Mouse (Mus musculus): ENCODE measurements around the gene Gadl1. TPM values are rescaled to one million over a fixed set of nuclear protein-coding genes. Genes with fewer than 3 reads are reported as not detected.

The Gadl1 gene
- total and polyA plus RNA-seq, 2 experiments from 2014 or later, result 0.19 to 0.50 TPM

DNA sequence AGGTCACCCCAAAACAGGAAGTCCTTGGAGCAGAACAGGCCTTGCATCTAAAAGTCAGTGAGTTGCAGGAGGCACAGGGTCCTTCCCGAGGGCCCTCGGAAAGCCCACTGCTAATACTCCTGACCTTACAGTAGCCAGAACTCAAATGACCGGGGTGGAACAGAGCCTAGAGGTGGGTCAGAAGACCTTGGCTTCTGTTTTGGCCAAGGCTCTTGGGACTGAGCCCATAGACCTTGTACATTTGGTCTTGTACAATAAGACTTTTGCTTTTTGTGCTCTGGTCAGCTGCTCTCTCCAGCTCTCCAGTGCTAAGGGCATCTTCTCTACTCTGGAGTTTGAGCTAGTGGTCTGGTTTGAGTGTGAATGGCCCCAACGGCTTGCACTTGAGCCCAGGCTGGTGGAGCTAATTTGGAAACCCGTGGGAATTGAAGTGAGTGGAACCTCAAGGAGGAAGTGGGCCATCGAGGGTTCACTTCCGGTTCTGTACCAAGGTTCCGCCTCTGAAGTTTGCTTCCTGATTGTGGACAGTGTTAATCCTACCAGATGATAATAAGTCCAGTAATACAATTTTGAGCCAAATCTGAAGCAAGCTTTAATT, 174.6 kb downstream of the Gadl1 start:
- Histone ChIP-seq H3K36me3 (ENCODE audit: insufficient read depth) (no peaks in the 10 kb centered on the region), H3K9ac (no peak overlapping the region), H3K27me3 (ENCODE audit: insufficient read depth, low read length) (no peaks in the 10 kb centered on the region), H3K27ac (ENCODE audit: low read depth, low read length) (no peak overlapping the region), H3K4me1 (ENCODE audit: insufficient read depth) (no peaks in the 10 kb centered on the region), H3K9me3 (ENCODE audit: low read length) (no peaks in the 10 kb centered on the region), H3K4me2 (ENCODE audit: low read depth) (no peak overlapping the region), H3K4me3 (ENCODE audit: low read depth, low read length) (no peak overlapping the region)
- TF ChIP-seq CTCF (IDR thresholded peaks at IDR 0.05; ENCODE audit: low read depth), result no peak
- no peak for ATAC-seq
- WGBS, result 90% methylated on average over 8 of the region's 8 CpGs
- no peak for DNase-seq

DNA sequence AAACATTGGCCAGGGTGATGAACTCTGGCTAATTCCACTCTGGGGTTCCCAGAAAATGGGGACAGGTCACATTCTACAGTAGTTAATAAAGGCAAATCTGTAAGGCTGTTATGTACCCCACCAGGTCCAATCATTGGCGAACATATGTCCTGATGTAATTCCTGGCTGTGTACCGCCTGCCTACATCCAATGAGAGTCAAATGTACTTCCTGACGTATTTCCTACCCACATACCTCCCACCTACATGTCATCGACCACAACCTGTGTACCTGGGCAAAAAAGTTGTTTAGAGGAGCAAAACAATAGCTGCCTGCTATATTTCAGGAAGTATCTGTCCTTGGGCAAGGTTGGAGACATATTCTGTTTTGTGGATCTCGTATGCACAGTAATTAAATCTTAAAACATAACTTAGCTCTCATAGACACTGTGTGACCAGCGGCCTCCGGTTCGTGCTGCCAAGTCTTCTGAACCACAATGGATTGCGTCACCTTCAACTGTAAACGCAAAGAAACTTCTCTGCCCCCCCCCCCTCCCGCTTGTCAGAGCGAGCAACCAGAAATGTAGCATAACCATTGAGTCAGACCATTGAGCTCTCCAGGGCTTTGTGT, 175.2 kb downstream of the Gadl1 start:
- no peak for DNase-seq
- H3K4me3 ChIP-seq (ENCODE audit: low read depth, low read length), result no peak overlapping the region
- H3K9ac ChIP-seq, result no peak overlapping the region
- H3K4me2 ChIP-seq (ENCODE audit: low read depth), result no peak overlapping the region
- WGBS, result 89% methylated on average over 12 of the region's 12 CpGs
- no peak for TF ChIP-seq CTCF (IDR thresholded peaks at IDR 0.05; ENCODE audit: low read depth)
- H3K4me1 ChIP-seq (ENCODE audit: insufficient read depth), result no peaks in the 10 kb centered on the region
- H3K27me3 ChIP-seq (ENCODE audit: insufficient read depth, low read length), result no peaks in the 10 kb centered on the region
- no peaks in the 10 kb centered on the region for H3K36me3 ChIP-seq (ENCODE audit: insufficient read depth)
- no peak for ATAC-seq
- H3K9me3 ChIP-seq (ENCODE audit: low read length), result no peaks in the 10 kb centered on the region
- no peak overlapping the region for H3K27ac ChIP-seq (ENCODE audit: low read depth, low read length)

DNA sequence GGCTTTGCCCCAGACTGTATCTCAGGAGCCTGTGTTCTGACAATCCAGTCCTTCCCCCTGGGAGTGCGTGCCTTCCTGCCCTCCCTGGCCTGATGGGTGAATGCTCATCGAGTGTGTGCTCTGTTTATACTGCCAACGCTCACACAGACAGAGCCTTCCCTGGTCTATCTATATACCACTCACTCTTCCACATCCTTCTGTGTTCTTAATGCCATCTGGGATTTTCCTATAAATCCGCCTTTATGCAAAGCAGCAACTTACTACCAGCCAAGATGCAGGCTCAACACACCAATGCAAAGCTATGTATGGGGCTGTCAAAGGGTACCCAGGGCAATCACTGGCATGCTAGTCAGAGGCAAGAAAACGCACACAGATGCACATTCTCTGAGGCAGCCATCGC, 176.7 kb downstream of the Gadl1 start:
- H3K9me3 ChIP-seq (ENCODE audit: low read length), result no peaks in the 10 kb centered on the region
- H3K4me2 ChIP-seq (ENCODE audit: low read depth), result no peak overlapping the region
- DNase-seq (peak; percentile 34), ATAC-seq (peak; percentile 77)
- WGBS, result 64% methylated on average over 6 of the region's 6 CpGs
- no peaks in the 10 kb centered on the region for H3K36me3 ChIP-seq (ENCODE audit: insufficient read depth)
- no peak for TF ChIP-seq CTCF (IDR thresholded peaks at IDR 0.05; ENCODE audit: low read depth)
- no peaks in the 10 kb centered on the region for H3K4me1 ChIP-seq (ENCODE audit: insufficient read depth)
- no peak overlapping the region for H3K9ac ChIP-seq
- H3K4me3 ChIP-seq (ENCODE audit: low read depth, low read length), result no peak overlapping the region
- no peak overlapping the region for H3K27ac ChIP-seq (ENCODE audit: low read depth, low read length)
- no peaks in the 10 kb centered on the region for H3K27me3 ChIP-seq (ENCODE audit: insufficient read depth, low read length)

DNA sequence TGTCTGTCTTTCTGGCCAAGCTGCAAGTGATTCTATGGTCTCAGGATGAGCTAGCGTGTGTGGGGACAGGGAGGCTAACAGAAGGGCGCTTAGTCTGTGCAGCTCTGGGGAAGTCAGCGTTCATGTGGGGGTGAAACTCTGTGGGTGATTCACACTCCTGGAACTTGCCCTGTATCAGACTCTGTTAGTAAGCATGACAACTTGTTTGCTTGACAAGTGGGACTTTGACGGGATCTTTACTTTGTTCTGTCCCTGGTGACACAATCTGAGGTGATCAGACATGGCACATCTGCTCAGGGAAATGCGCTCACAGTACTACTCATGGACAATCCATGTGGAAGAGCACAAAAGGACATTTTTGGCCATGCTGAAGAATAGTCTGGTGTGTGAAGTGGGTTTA, 178.0 kb downstream of the Gadl1 start:
- DNase-seq, result no peak

DNA sequence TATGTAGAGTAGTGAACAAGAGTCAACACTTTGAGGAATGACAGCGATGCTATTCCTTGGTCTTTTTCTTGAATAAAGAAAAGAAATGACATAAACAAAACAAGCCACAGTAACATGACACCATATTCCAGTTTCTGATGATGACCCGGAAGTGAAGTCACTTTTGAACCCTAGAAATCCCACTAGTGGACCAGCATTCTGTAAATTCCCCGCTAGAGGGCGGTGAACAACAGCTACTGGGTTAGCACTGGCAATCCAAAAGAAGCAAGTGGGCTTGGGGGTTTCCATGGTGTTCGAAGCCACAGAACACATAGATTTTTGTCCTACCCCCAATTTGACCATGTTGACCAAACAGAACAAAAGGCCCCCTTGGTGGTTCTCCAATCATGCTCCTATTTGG, 178.6 kb downstream of the Gadl1 start:
- Histone ChIP-seq H3K4me1 (ENCODE audit: insufficient read depth) (no peaks in the 10 kb centered on the region), H3K27ac (ENCODE audit: low read depth, low read length) (no peak overlapping the region), H3K4me2 (ENCODE audit: low read depth) (no peak overlapping the region), H3K36me3 (ENCODE audit: insufficient read depth) (no peaks in the 10 kb centered on the region), H3K9ac (no peak overlapping the region), H3K27me3 (ENCODE audit: insufficient read depth, low read length) (no peaks in the 10 kb centered on the region), H3K9me3 (ENCODE audit: low read length) (no peaks in the 10 kb centered on the region), H3K4me3 (ENCODE audit: low read depth, low read length) (no peak overlapping the region)
- peak; percentile 79 for DNase-seq
- no peak for ATAC-seq
- peak; percentile 85 for TF ChIP-seq CTCF (IDR thresholded peaks at IDR 0.05; ENCODE audit: low read depth)
- 38% methylated on average over 5 of the region's 5 CpGs for WGBS

More for the DNA sequence above, 178.0 kb downstream of the Gadl1 start:
- Histone ChIP-seq H3K4me2 (ENCODE audit: low read depth) (no peak overlapping the region), H3K36me3 (ENCODE audit: insufficient read depth) (no peaks in the 10 kb centered on the region), H3K9me3 (ENCODE audit: low read length) (no peaks in the 10 kb centered on the region), H3K4me3 (ENCODE audit: low read depth, low read length) (no peak overlapping the region), H3K9ac (no peak overlapping the region), H3K4me1 (ENCODE audit: insufficient read depth) (no peaks in the 10 kb centered on the region), H3K27ac (ENCODE audit: low read depth, low read length) (no peak overlapping the region), H3K27me3 (ENCODE audit: insufficient read depth, low read length) (no peaks in the 10 kb centered on the region)
- 92% methylated on average over 5 of the region's 5 CpGs for WGBS
- no peak for TF ChIP-seq CTCF (IDR thresholded peaks at IDR 0.05; ENCODE audit: low read depth)
- ATAC-seq, result no peak

DNA sequence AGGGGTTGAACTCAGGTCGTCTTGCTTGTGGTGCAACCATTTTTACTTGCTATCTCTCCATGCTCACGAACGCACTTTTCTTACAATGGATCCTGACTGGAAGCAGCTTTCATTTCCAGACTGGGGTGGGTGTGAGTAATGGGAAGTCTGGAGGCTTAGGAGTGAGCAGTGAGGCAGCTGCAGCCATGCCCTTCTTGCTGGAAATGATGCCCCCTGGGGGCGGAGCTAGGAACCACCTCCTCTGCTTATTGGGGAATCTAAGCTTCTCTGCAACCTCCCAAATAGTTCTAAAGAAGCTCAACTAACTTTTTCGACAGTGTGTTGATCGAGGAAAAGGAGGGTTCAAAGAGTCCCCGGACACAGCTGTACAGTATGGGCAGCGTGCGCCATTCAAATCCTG, 179.7 kb downstream of the Gadl1 start:
- no peak overlapping the region for H3K4me2 ChIP-seq (ENCODE audit: low read depth)
- 80% methylated on average over 9 of the region's 9 CpGs for WGBS

DNA sequence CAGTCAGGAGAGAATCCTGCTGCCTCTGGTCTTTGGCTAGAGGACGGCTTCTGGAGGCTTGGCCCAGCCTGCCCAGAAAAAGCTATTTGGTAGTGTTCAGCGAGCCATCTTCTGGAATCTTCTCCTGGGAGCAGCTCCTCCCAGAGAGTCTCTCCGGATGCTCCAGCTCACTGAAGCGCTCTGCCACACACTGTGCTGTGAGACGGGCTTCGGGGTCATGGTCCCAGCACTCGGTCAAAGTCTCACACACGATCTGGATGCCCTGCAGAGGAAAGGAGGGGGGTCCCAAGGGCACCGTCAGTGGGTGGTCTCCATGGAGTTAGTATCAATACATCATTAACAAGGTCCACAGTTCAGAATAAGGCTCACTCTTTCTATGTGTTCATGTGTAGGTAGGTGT, 181.0 kb downstream of the Gadl1 start:
- 91% methylated on average over 9 of the region's 9 CpGs for WGBS
- Histone ChIP-seq H3K9me3 (ENCODE audit: low read length) (no peaks in the 10 kb centered on the region), H3K4me2 (ENCODE audit: low read depth) (no peak overlapping the region), H3K27ac (ENCODE audit: low read depth, low read length) (no peak overlapping the region), H3K9ac (no peak overlapping the region), H3K4me3 (ENCODE audit: low read depth, low read length) (no peak overlapping the region), H3K27me3 (ENCODE audit: insufficient read depth, low read length) (no peaks in the 10 kb centered on the region), H3K36me3 (ENCODE audit: insufficient read depth) (no peaks in the 10 kb centered on the region), H3K4me1 (ENCODE audit: insufficient read depth) (no peaks in the 10 kb centered on the region)
- no peak for ATAC-seq
- no peak for DNase-seq
- TF ChIP-seq CTCF (IDR thresholded peaks at IDR 0.05; ENCODE audit: low read depth), result no peak

More for the DNA sequence above, 179.7 kb downstream of the Gadl1 start:
- H3K27ac ChIP-seq (ENCODE audit: low read depth, low read length), result no peak overlapping the region
- no peaks in the 10 kb centered on the region for H3K9me3 ChIP-seq (ENCODE audit: low read length)
- no peak overlapping the region for H3K4me3 ChIP-seq (ENCODE audit: low read depth, low read length)
- H3K36me3 ChIP-seq (ENCODE audit: insufficient read depth), result no peaks in the 10 kb centered on the region
- no peak overlapping the region for H3K9ac ChIP-seq
- H3K27me3 ChIP-seq (ENCODE audit: insufficient read depth, low read length), result no peaks in the 10 kb centered on the region
- H3K4me1 ChIP-seq (ENCODE audit: insufficient read depth), result no peaks in the 10 kb centered on the region
- no peak for DNase-seq
- no peak for ATAC-seq
- TF ChIP-seq CTCF (IDR thresholded peaks at IDR 0.05; ENCODE audit: low read depth), result peak; percentile 9; the same call in 1 of the 2 replicates

All from forebrain, postnatal 0 days (tissue).